Mouse (Mus musculus) erythroblast, embryonic 14.5 days (primary cell): ENCODE data around the gene Slc22a14.

Experiments used
- GATA1 ChIP-seq: IDR thresholded peaks from 2 replicates; pipeline ENCODE4 v1.6.1; 2012; ENCODE audit warnings: low read length, inconsistent platforms, mixed read lengths
- TAL1 ChIP-seq: IDR thresholded peaks from 3 replicates; pipeline ENCODE4 v1.6.1; 2012; ENCODE audit warnings: low read length, inconsistent platforms, mixed read lengths

DNA sequence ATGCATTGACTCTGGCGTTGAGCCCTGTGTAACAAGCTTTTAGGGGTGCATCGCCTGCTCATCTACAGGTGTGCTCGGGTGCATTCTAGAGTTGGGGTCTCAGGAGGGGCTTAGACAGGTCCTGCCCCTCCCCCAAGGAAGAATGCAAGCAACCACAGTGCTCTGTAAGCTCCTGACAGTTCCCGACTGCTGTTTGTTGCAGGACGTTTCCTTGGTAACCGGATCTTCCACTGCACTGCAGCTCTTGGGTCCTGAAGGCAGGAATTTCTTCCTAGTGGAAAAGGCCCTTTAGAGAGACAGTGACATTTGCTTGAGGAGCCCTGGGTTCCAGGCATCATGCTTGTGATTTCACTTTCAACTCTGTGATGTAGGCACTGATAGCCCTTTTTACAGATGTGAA is 17.2 kb upstream of the Slc22a14 start:
- TF ChIP-seq GATA1 = no peak
- no peak for TF ChIP-seq TAL1
